Mouse (Mus musculus) ovary, adult 18-20 months (tissue): ENCODE results near the gene Platr17.
"Not testable (repeated sequence)": the region's sequence is repeated elsewhere in the genome, so short reads cannot be mapped to it uniquely, and the experiment has no call there.

ENCODE experiments used
- DNase-seq: peaks from one replicate; pipeline ENCODE4 v3.0.0; 2022; ENCODE audit warnings: low spot score, mixed read lengths

Gene Platr17

GRCm38 (mm10) chr17:33902491-33902890 lies 2.4 kb upstream of the Platr17 start:
- no peak for DNase-seq

GRCm38 (mm10) chr17:33903911-33904651 lies 854 bp upstream of the Platr17 start:
- DNase-seq: not testable (repeated sequence)

DNA sequence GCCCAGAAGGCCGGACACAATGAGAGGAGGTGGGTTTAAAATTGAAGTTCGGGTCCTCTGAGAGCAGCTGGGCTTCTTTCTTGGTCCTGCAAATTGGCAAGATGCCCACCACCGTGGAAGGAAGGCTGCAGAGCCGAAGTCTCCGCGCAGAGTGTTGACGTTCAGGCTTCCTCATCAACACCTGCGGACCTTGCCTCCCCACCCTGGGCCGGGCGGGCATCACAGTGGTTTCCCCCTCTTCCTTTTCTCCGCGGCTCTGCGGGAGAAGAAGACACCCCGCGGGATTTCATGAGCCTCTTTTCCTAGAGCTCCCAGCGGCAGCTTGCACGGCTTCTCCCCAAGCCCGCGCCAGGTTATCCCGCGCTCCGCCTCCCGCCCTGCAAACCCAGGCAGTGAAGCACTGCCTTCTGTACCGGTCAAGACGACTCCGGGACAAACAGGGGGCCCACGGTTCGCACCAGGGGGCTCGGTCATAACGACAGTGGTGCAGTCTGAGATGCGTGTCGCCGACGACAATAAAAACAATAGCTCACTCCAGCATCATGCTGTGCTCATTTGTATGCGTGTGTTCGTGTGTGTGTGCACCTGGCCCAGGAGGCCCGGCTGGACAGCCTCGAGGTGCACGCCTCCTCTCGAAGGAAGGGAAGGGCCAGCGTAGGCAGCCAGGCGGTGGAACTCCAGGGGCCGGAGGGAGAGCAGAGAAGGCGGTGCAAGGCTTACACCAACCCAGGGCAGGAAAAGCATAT lies 3.6 kb downstream of the Platr17 start:
- peak; percentile 28 for DNase-seq

GRCm38 (mm10) chr17:33909077-33909868 lies 4.3 kb downstream of the Platr17 start, which contains the start of gene Daxx:
Gene Daxx, plus strand, starts transcription at chr17:33909414.
- peak; percentile 97 for DNase-seq

- DNase-seq: peak; percentile 28
These were observed 4.9 kb downstream of the Platr17 start for GRCm38 (mm10) chr17:33909869-33910250.

- DNase-seq: no peak
These were observed 5.6 kb downstream of the Platr17 start for GRCm38 (mm10) chr17:33910346-33911051.

DNA sequence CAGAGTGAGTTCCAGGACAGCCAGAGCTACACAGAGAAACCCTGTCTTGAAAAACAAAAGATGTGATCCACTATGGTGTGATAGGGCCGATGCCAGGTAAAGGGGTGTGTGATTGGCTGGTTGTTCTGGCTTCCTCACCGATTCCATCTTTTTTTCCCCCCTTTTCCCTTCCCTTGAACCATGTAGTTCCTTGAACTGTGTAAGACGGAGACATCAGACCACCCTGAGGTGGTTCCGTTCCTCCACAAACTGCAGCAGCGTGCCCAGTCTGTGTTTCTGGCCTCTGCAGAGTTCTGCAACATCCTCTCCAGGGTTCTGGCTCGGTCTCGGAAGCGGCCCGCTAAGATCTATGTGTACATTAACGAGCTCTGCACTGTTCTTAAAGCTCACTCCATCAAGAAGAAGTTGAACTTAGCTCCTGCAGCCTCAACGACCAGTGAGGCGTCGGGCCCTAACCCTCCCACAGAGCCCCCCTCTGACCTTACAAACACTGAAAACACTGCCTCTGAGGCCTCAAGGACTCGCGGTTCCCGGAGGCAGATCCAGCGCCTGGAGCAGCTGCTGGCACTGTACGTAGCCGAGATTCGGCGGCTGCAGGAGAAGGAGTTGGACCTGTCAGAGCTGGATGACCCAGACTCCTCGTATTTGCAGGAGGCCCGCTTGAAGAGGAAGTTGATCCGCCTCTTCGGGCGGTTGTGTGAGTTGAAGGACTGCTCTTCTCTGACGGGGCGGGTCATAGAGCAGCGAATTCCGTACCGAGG lies 6.3 kb downstream of the Platr17 start:
- DNase-seq: no peak

- no peak for DNase-seq
These were observed 7.0 kb downstream of the Platr17 start for GRCm38 (mm10) chr17:33911813-33912414.

DNA sequence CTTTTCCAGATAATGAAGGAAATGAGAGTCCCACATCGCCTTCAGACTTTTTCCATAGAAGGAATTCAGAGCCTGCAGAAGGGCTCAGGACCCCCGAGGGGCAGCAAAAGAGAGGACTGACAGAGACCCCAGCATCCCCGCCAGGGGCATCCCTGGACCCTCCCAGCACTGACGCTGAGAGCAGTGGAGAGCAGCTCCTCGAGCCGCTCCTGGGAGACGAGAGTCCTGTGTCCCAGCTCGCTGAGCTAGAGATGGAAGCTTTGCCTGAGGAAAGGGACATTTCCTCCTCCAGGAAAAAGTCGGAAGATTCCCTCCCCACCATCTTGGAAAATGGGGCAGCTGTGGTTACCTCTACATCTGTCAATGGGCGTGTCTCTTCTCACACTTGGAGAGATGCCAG lies 8.3 kb downstream of the Platr17 start:
- DNase-seq: no peak

DNA sequence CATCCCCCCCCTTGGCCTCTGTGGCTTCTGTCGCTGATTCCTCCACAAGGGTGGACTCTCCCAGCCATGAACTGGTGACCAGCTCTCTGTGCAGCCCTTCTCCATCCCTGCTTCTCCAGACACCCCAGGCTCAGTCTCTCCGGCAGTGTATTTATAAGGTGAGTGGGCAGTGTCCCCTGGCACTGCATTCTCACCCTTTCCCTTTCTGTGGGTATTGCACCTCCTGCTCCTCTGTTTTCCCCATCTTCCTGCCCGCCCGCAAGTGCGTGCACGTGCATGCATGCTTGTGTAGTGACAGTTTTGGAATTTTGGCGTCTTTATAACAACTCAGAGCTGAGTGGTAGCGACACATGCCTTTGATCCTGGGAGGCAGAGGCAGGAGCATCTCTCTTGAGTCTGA lies 9.0 kb downstream of the Platr17 start:
- no peak for DNase-seq

DNA sequence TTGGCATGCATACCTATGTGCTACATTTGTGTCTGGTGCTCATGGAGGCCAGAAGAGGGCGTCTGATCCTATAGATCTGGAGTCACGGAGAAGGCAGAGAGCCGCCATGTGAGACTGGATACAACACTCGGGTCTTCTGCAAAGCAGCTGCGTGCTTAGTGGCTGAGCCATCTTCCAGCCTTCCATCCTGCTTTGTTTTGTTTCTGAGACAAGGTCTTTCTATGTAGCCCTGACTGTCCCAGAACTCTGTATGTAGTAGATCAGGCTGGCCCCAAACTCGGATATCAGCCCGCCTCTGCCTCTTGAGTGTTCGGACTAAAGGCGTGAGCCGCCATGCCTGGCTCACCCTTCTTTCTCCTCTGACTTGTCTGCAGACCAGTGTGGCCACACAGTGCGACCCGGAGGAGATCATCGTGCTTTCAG lies 10.0 kb downstream of the Platr17 start:
- no peak for DNase-seq

- peak; percentile 97 for DNase-seq
These were observed 10.8 kb downstream of the Platr17 start, which contains the start of the genes Tapbp and Zbtb22 for GRCm38 (mm10) chr17:33915671-33916250. Gene Tapbp, plus strand, starts transcription at chr17:33915899. Gene Zbtb22, plus strand, starts transcription at chr17:33915904.

- DNase-seq: no peak
These were observed 11.4 kb downstream of the Platr17 start for GRCm38 (mm10) chr17:33916294-33916693.

- DNase-seq: no peak
These were observed 12.1 kb downstream of the Platr17 start for GRCm38 (mm10) chr17:33916847-33917655.

DNA sequence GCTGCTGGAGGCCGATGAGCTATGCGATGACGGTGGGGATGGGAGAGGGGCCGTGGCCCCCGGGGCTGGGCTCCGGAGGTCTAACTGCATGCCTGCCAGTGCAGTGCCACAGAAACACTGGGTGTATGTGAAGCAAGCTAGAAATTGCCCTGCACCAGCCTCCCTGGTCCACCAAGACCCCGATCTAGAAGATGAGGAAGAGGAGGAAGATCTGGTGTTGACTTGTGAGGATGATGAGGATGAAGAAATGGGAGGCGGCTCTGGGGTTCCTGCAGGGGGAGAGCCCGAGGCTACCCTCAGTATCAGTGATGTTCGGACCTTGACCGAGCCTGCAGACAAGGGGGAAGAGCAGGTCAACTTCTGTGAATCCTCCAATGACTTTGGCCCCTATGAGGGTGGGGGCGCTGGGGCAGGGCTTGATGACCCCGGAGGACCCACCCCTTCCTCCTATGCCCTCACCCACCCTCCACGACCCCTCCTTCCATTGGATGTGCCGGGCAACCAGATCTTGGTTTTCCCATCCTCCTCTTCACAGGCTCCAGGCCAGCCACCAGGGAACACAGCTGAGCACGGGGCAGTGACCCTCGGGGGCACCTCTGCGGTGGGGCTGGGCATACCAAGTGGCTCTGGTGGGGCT lies 12.8 kb downstream of the Platr17 start:
- DNase-seq: no peak

DNA sequence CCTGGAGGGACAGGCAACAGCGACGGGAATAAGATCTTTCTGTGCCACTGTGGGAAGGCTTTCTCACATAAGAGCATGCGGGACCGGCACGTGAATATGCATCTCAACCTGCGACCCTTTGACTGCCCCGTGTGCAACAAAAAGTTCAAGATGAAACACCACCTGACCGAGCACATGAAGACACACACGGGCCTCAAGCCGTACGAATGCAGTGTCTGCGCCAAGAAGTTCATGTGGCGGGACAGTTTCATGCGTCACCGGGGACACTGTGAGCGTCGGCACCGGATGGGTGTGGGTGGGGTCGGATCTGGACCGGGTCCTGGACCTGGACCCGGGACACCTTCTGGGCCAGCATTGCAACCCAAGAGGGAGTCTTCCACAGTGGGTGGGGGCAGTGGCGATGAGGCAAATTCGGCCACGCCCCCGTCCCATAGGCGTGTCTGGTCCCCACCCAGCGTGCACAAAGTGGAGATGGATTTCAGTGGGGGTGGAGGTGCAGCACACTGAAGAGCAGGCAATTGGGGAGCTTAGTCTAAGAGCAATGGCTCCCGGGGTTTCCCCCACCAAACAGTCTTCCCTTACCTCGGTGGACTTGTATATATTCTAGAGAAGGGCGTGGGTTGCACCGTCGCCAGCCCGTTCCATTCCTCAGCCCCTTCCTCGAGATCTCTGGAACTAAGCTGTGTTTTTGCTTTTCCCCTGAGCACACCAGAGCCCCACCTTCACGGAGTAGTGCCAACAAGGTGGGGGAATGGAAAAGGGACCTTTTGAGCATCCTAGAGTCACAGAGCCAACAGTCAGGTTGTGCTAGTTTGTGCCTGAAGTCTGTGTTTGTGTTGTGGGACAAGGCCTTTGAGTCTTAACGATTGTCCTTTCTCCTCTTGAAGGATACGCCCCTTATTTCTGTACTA lies 13.6 kb downstream of the Platr17 start:
- DNase-seq: no peak

GRCm38 (mm10) chr17:33919351-33920281 lies 14.7 kb downstream of the Platr17 start:
- DNase-seq: peak; percentile 87
